Mouse (Mus musculus) kidney, embryonic 16.5 days (tissue): ENCODE measurements around the gene Syde1. TPM values are rescaled to one million over a fixed set of nuclear protein-coding genes. Genes with fewer than 3 reads are reported as not detected.
A peak's percentile ranks its signal among the peaks of the same experiment; 100 is the strongest.
"Not testable (repeated sequence)": the region's sequence is repeated elsewhere in the genome, so short reads cannot be mapped to it uniquely, and the experiment has no call there.

Experiments
- ATAC-seq: fragments of 200-750 bp; cut with Nextera tagmentation; 2 replicates; pipeline ENCODE4 v1.8.0; 2017; ENCODE audit warnings: moderate TSS enrichment; ENCODE audit not compliant: low FRiP score, low TSS enrichment
- H3K27ac ChIP-seq: fragments of 300-500 bp; sonication (generic); 2 replicates; pipeline ENCODE4 v1.5.1; 2014; ENCODE audit warnings: low read length
- H3K27me3 ChIP-seq: fragments of 300-500 bp; sonication (generic); 2 replicates; pipeline ENCODE4 v1.6.1; 2014; ENCODE audit warnings: low read length, control low read depth, mixed read lengths; ENCODE audit not compliant: insufficient read depth
- H3K36me3 ChIP-seq: fragments of 300-500 bp; sonication (generic); 2 replicates; pipeline ENCODE4 v1.6.1; 2014; ENCODE audit warnings: low read length, control low read depth, mixed read lengths; ENCODE audit not compliant: insufficient read depth
- H3K4me1 ChIP-seq: fragments of 300-500 bp; sonication (generic); 2 replicates; pipeline ENCODE4 v1.6.1; 2014; ENCODE audit warnings: low read length, control low read depth, mixed read lengths; ENCODE audit not compliant: insufficient read depth
- H3K4me2 ChIP-seq: fragments of 300-500 bp; sonication (generic); replicated peaks from 2 replicates; pipeline ENCODE4 v1.6.1; 2014; ENCODE audit warnings: low read depth, low read length
- H3K4me3 ChIP-seq: fragments of 300-500 bp; sonication (generic); 2 replicates; pipeline ENCODE4 v1.5.1; 2014; ENCODE audit warnings: mild to moderate bottlenecking, low read length
- H3K9ac ChIP-seq: fragments of 300-500 bp; sonication (generic); replicated peaks from 2 replicates; pipeline ENCODE4 v1.6.1; 2014; ENCODE audit warnings: low read length
- H3K9me3 ChIP-seq: fragments of 300-500 bp; sonication (generic); 2 replicates; pipeline ENCODE4 v1.6.1; 2016; ENCODE audit warnings: low read length, control low read depth
- WGBS: fragments of 180-500 bp; shearing (Covaris S2); extraction: QIAGEN DNeasy Blood & Tissue Kit; methylation state at CpG from one replicate; pipeline ENCODE4 v1.1.7; 2014; 5-methylcytosine and 5-hydroxymethylcytosine counted together
- polyA plus RNA-seq: library from polyadenylated mRNA; unstranded; fragments of >200 nt; fragmentation: Nextera tagmentation; extraction: Ambion mirVana; gene quantifications from 2 replicates; pipeline ENCODE4 v1.2.1, GENCODE M21; 2015

Syde1 gene
- polyA plus RNA-seq: 18.1 and 20.4 TPM in 2 replicates

DNA sequence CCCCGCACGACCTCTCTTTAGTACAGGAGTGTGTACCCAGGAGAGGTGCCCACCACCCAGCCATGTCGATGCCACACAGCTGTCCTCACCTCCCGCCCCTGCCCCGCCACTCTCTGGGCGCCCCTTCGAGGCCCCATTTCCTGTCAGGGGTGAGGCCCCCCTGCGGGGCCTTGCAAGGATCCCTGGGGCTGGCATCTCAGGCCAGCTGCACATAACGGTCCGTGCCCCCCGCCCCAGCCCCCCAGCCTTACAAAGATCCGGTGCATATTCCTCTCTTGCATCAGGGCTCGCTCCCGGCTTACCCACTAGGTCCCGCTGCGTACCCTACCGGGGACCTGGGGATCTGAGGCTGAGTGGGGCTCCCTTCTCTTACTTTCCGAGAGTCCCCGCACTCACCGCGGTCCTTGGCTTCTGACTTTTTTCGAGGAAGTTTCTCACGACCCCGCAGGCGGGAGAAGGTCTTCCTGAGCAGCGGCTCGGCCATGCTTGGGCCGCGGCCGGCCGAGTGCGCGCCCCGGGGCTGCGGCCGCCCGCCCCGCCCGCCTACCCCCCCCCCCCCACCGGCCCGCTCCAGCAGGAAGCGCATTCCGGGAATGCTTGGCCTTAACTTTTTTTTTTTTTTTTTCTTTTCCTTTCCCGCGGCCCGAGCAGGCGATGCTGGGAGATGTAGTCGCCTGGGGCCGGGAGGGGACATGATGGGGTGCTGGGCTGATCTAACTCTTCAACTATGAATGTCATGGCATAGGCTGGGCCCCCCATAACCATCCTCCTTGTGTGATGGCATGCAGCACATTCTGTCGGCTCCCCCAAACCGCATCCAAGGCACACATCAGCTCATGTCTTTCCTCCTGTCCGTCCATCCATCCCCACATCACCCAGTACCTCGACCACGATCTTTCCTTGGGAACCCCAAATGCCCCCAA lies at the start of gene Syde1:
Syde1 (minus strand) TSS at position 559 of the 923 bp plus-strand sequence.
- Histone ChIP-seq H3K27ac (peak within 1 kb of the TSS; percentile 85), H3K9me3 (no peaks in the 10 kb centered on the region), H3K4me3 (peak within 1 kb of the TSS; percentile 74), H3K9ac (peak within 1 kb of the TSS; percentile 89), H3K4me2 (peak within 1 kb of the TSS; percentile 64), H3K4me1 (peaks cover 9% of the 10 kb centered on the region), H3K27me3 (no peaks in the 10 kb centered on the region), H3K36me3 (peaks cover 26% of the 10 kb centered on the region)
- WGBS: 5% methylated on average over 37 of the region's 54 CpGs
- peak; percentile 78 for ATAC-seq

DNA sequence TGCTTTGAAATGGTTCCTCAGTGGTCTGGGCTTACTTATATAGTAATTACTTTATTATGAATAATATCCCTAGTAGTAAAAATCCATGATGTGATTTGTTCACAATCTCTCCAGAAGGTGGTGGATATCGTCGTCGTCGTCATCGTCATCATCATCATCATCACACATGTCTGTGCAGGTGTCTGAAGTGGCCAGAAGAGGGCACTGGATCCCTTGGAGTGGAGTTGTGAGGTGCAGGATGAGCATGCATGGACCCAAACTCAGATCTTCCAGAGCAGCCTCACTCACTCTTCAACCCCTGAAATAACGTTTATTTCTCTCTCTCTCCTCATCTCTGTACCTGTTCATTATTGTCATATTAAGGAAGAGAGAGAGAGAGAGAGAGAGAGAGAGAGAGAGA lies 40.5 kb upstream of the Syde1 start:
- H3K9ac ChIP-seq: no peak overlapping the region
- H3K36me3 ChIP-seq: no peaks in the 10 kb centered on the region
- 11% methylated on average over 6 of the region's 6 CpGs for WGBS
- no peak overlapping the region for H3K27ac ChIP-seq
- H3K4me3 ChIP-seq: no peak overlapping the region
- no peaks in the 10 kb centered on the region for H3K9me3 ChIP-seq
- no peaks in the 10 kb centered on the region for H3K4me1 ChIP-seq
- H3K4me2 ChIP-seq: no peak overlapping the region
- H3K27me3 ChIP-seq: no peaks in the 10 kb centered on the region
- ATAC-seq: no peak; the same call in 1 of the 2 replicates

- 79% methylated on average over 4 of the region's 4 CpGs for WGBS
- H3K4me2 ChIP-seq: no peak overlapping the region
- no peak overlapping the region for H3K4me3 ChIP-seq
- H3K4me1 ChIP-seq: no peaks in the 10 kb centered on the region
- H3K36me3 ChIP-seq: no peaks in the 10 kb centered on the region
- H3K9me3 ChIP-seq: no peaks in the 10 kb centered on the region
- ATAC-seq: no peak
- no peak overlapping the region for H3K9ac ChIP-seq
- no peaks in the 10 kb centered on the region for H3K27me3 ChIP-seq
- no peak overlapping the region for H3K27ac ChIP-seq
Observed at GRCm38 (mm10) chr10:78630194-78630593, 38.4 kb upstream of the Syde1 start.

- H3K27me3 ChIP-seq, ATAC-seq, H3K9me3 ChIP-seq, H3K27ac ChIP-seq, H3K36me3 ChIP-seq, H3K4me3 ChIP-seq, H3K4me2 ChIP-seq, H3K4me1 ChIP-seq, H3K9ac ChIP-seq: not testable (repeated sequence)
- 83% methylated on average over 3 of the region's 3 CpGs for WGBS
Observed at GRCm38 (mm10) chr10:78623143-78623542, 31.4 kb upstream of the Syde1 start.

DNA sequence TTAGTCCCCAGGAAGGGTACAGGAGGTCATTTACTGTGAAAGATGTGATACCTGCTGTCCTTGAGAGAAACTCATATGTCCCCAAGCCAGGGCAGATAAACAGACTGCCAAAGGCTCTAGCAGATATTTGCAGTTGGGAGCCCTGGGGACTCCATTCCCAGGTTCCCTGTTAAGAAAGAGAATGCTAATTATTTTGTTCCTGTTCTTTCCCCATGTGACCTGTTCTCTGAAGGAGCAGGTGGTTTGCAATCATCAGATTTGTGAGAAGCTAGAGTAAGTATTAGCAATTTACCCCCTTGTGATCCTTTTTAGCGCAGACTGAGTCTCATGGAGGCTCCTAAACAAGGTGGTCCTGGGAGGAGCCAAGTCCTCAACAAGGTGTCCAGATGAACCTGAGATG lies 26.2 kb upstream of the Syde1 start, which contains the start of gene Olfr1357:
Olfr1357 (minus strand) TSS at position 101 of the 400 bp plus-strand sequence.
- no peaks in the 10 kb centered on the region for H3K9me3 ChIP-seq
- 88% methylated on average over 1 of the region's 1 CpGs for WGBS
- H3K4me2 ChIP-seq: no peak within 1 kb of the TSS
- no peaks in the 10 kb centered on the region for H3K27me3 ChIP-seq
- no peak within 1 kb of the TSS for H3K9ac ChIP-seq
- H3K36me3 ChIP-seq: no peaks in the 10 kb centered on the region
- H3K27ac ChIP-seq: no peak within 1 kb of the TSS
- H3K4me1 ChIP-seq: no peaks in the 10 kb centered on the region
- no peak within 1 kb of the TSS for H3K4me3 ChIP-seq
- ATAC-seq: no peak

DNA sequence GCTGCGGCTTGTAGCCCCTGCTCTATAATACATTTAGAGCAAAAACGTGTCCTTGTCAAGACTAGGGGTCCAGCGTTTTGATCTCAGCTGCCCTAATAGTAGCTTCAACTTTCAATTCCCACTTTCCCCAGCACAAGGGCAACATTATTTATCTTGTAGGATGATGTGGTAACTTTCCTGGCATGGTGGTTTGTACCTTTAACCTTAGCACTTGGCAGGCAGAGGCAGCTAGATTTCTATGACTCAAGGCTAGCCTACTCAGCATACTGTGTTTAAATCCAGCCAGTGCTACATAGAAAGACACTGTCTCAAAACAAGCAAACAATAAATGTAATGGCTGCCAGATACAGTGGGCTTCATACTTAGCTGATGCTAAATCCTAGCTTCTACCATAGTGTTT lies 15.8 kb upstream of the Syde1 start:
- Histone ChIP-seq H3K27me3 (no peaks in the 10 kb centered on the region), H3K4me2 (no peak overlapping the region), H3K27ac (no peak overlapping the region), H3K9ac (no peak overlapping the region), H3K36me3 (no peaks in the 10 kb centered on the region), H3K4me1 (no peaks in the 10 kb centered on the region), H3K9me3 (no peaks in the 10 kb centered on the region), H3K4me3 (no peak overlapping the region)
- 77% methylated on average over 3 of the region's 3 CpGs for WGBS
- no peak for ATAC-seq

GRCm38 (mm10) chr10:78605080-78605479 lies 13.3 kb upstream of the Syde1 start:
- WGBS: 56% methylated on average over 3 of the region's 3 CpGs
- no peak overlapping the region for H3K4me3 ChIP-seq
- H3K9me3 ChIP-seq: no peaks in the 10 kb centered on the region
- H3K4me1 ChIP-seq: no peaks in the 10 kb centered on the region
- no peak overlapping the region for H3K9ac ChIP-seq
- no peak overlapping the region for H3K4me2 ChIP-seq
- no peaks in the 10 kb centered on the region for H3K36me3 ChIP-seq
- H3K27ac ChIP-seq: no peak overlapping the region
- no peak for ATAC-seq
- no peaks in the 10 kb centered on the region for H3K27me3 ChIP-seq

GRCm38 (mm10) chr10:78599865-78600264 lies 8.1 kb upstream of the Syde1 start:
- Histone ChIP-seq H3K36me3 (no peaks in the 10 kb centered on the region), H3K4me1 (no peaks in the 10 kb centered on the region), H3K4me3 (no peak overlapping the region), H3K27me3 (no peaks in the 10 kb centered on the region), H3K9ac (no peak overlapping the region), H3K9me3 (no peaks in the 10 kb centered on the region), H3K4me2 (no peak overlapping the region), H3K27ac (no peak overlapping the region)
- WGBS: 92% methylated on average over 5 of the region's 5 CpGs
- ATAC-seq: no peak

DNA sequence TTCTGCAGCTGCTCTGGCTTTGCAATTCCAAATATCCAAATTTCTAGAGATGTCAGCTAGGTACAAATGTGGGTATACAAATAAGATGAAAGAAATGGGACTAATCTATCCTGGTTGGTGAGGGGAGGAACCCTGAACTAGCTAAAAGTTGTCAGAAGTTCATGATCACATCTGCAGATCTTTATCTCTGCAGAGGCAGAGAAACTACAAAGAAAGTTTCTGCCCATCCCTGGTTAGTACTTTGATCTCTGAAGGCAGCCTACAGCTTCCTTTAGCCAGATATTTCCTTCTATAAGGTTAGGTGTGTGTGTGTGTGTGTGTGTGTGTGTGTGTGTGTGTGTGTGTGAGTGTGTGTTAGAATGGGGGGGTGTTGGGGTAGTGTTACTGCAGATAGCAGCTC lies 2.8 kb upstream of the Syde1 start:
- no peak overlapping the region for H3K9ac ChIP-seq
- H3K27me3 ChIP-seq: no peaks in the 10 kb centered on the region
- no peak overlapping the region for H3K4me3 ChIP-seq
- peaks cover 9% of the 10 kb centered on the region for H3K4me1 ChIP-seq
- no peaks in the 10 kb centered on the region for H3K9me3 ChIP-seq
- peaks cover under 1% of the 10 kb centered on the region for H3K36me3 ChIP-seq
- no peak overlapping the region for H3K4me2 ChIP-seq
- no peak for ATAC-seq
- no peak overlapping the region for H3K27ac ChIP-seq

GRCm38 (mm10) chr10:78594157-78594556 lies 2.4 kb upstream of the Syde1 start:
- H3K4me1 ChIP-seq: peaks cover 9% of the 10 kb centered on the region
- H3K9ac ChIP-seq: no peak overlapping the region
- no peak overlapping the region for H3K4me3 ChIP-seq
- no peak for ATAC-seq
- no peak overlapping the region for H3K27ac ChIP-seq
- H3K27me3 ChIP-seq: no peaks in the 10 kb centered on the region
- no peak overlapping the region for H3K4me2 ChIP-seq
- no peaks in the 10 kb centered on the region for H3K9me3 ChIP-seq
- 67% methylated on average over 6 of the region's 6 CpGs for WGBS
- peaks cover 5% of the 10 kb centered on the region for H3K36me3 ChIP-seq
